20 mouse cellular contexts compared by ENCODE assay signal in genomic region chr3:80049495-80050225, GRCm38 (mm10).
DNase-seq lines count a peak whose midpoint lies in the region; TF ChIP-seq lines count a peak whose summit lies in the region.
"Had no signal": no experiment of that assay in that cellular context is flagged by ENCODE, and none has a peak within 500 bp of the region (broad histone marks: within the 10 kb centered on the region; RNA-seq: fewer than 3 reads in every experiment).

No protein-coding gene starts in this region.

- peaks cover 16% of the 10 kb centered on the region for H3K36me3 ChIP-seq in heart, adult 2 months (ENCODE audit: control insufficient read depth, insufficient read depth, low read length)
- no peaks in the 10 kb centered on the region for H3K36me3 ChIP-seq in ES-E14 (ENCODE audit: control insufficient read depth, insufficient read depth, low read length, poor library complexity, severe bottlenecking)
- H3K36me3 ChIP-seq: embryonic facial prominence, embryonic 12.5 days; liver, embryonic 15.5 days; midbrain, embryonic 15.5 days; neural tube, embryonic 15.5 days had no signal

- 88% methylated on average over 5 of the region's 5 CpGs for WGBS in heart, adult 2 months

- no peak for TF ChIP-seq EP300 in heart, adult 2 months (IDR thresholded peaks at IDR 0.05; ENCODE audit: insufficient read depth, low read depth, low read length)

- no peaks in the 10 kb centered on the region for H3K27me3 ChIP-seq in heart, adult 2 months (ENCODE audit: control insufficient read depth, insufficient read depth, low read length)
- H3K27me3 ChIP-seq: embryonic facial prominence, embryonic 12.5 days; forebrain, embryonic 13.5 days; liver, embryonic 15.5 days; midbrain, embryonic 15.5 days; neural tube, embryonic 15.5 days; Patski had no signal

- intact Hi-C loops in heart, adult 2 months (cut with DNase I), result loop anchor here (5.0 kb wide), 1 partner anchor 102 kb away; no protein-coding TSS in a partner anchor
- intact Hi-C loops in left cerebral cortex, postnatal 4 days (cut with DNase I), result no loop called here

- no peak for TF ChIP-seq CTCF in heart, adult 2 months (IDR thresholded peaks at IDR 0.05)
- TF ChIP-seq CTCF in layer of hippocampus, adult 2 months (conservative IDR thresholded peaks at IDR 0.05), result 0 out of 2 replicates have a peak, but pooled peaks have one; percentile 7
- TF ChIP-seq CTCF in cortical plate, adult 2 months (IDR thresholded peaks at IDR 0.05; ENCODE audit: extremely low read depth, insufficient read depth, low read length), result no peak

- H3K4me1 ChIP-seq in heart, adult 2 months (ENCODE audit: control insufficient read depth, insufficient read depth, low read length), result peaks cover 9% of the 10 kb centered on the region
- no peaks in the 10 kb centered on the region for H3K4me1 ChIP-seq in ES-E14 (ENCODE audit: control insufficient read depth in 2 of 2, insufficient read depth in 2 of 2, low read length in 2 of 2, poor library complexity in 1 of 2)
- no peaks in the 10 kb centered on the region for H3K4me1 ChIP-seq in cortical plate, adult 2 months (ENCODE audit: control insufficient read depth, insufficient read depth, low read length)
- H3K4me1 ChIP-seq: embryonic facial prominence, embryonic 12.5 days; forebrain, embryonic 13.5 days; midbrain, embryonic 15.5 days; neural tube, embryonic 15.5 days had no signal

- TF ChIP-seq POLR2A in heart, adult 2 months (IDR thresholded peaks at IDR 0.05; ENCODE audit: insufficient read depth, low read depth, low read length), result no peak
- no peak for TF ChIP-seq POLR2A in cortical plate, adult 2 months (IDR thresholded peaks at IDR 0.05; ENCODE audit: extremely low read depth, insufficient read depth, low read length)

- H3K4me3 ChIP-seq in heart, adult 2 months, result no peak overlapping the region
- H3K4me3 ChIP-seq in layer of hippocampus, adult 2 months, result no peak overlapping the region
- H3K4me3 ChIP-seq in ES-E14 (ENCODE audit: insufficient read depth in 1 of 2, low read depth in 1 of 2, low read length in 2 of 2, poor library complexity in 1 of 2, severe bottlenecking in 1 of 2), result no peak overlapping the region
- no peak overlapping the region for H3K4me3 ChIP-seq in cortical plate, adult 2 months (ENCODE audit: insufficient read depth, low read length)
- H3K4me3 ChIP-seq: embryonic facial prominence, embryonic 12.5 days; erythroblast, embryonic 14.5 days; forebrain, embryonic 13.5 days; liver, embryonic 15.5 days; midbrain, embryonic 15.5 days; neural tube, embryonic 15.5 days had no signal

- H3K79me2 ChIP-seq in heart, adult 2 months (replicated peaks; ENCODE audit: control insufficient read depth, insufficient read depth, low read length), result no peaks in the 10 kb centered on the region

- H3K9me3 ChIP-seq in ES-E14 (ENCODE audit: control insufficient read depth, insufficient read depth, low read depth, low read length), result no peaks in the 10 kb centered on the region
- H3K9me3 ChIP-seq: embryonic facial prominence, embryonic 12.5 days; forebrain, embryonic 13.5 days; liver, embryonic 15.5 days; midbrain, embryonic 15.5 days; neural tube, embryonic 15.5 days had no signal

- peak overlapping the region; percentile 0; the same call in 1 of the 2 replicates for H3K27ac ChIP-seq in heart, adult 2 months
- no peak overlapping the region for H3K27ac ChIP-seq in layer of hippocampus, adult 2 months
- no peak overlapping the region for H3K27ac ChIP-seq in ES-E14 (ENCODE audit: insufficient read depth, low read depth, low read length, poor library complexity, severe bottlenecking)
- 0 out of 2 replicates have a peak overlapping the region, but pooled peaks have one; percentile 56 for H3K27ac ChIP-seq in cortical plate, adult 2 months (ENCODE audit: insufficient read depth, low read length)
- H3K27ac ChIP-seq: embryonic facial prominence, embryonic 12.5 days; forebrain, embryonic 13.5 days; liver, embryonic 15.5 days; midbrain, embryonic 15.5 days; neural tube, embryonic 15.5 days had no signal

- in situ Hi-C loops in ES-E14 (cut with MboI; ENCODE audit: low sequenced_read_pairs in 2 of 2, unreplicated experiment in 2 of 2), result loop anchor here (10.0 to 25.0 kb wide), 2 partner anchors 162 to 175 kb away; partner anchors contain the start of gene Fam198b (in 1 of the 2)

- DNase-seq in heart, adult 2 months, result no peak
- DNase-seq in heart, adult 8-10 months (ENCODE audit: low spot score), result no peak
- no peak for DNase-seq in layer of hippocampus, adult 2 months (ENCODE audit: low spot score in 2 of 2)
- no peak for DNase-seq in layer of hippocampus, postnatal 10 days (ENCODE audit: low spot score in 2 of 2)
- peak; percentile 3 for DNase-seq in ES-E14 (ENCODE audit: low read depth, low spot score)
- no peak for DNase-seq in left cerebral cortex, postnatal 4 days
- DNase-seq in right cerebral cortex, postnatal 36 days (ENCODE audit: low spot score in 2 of 2), result no peak
- DNase-seq: cerebellum, adult 8-10 months; gastrocnemius, postnatal 36 days; kidney, adult 2 months; kidney, postnatal 25 days; thymus, postnatal 14 days had no signal

- no peak overlapping the region for H3K9ac ChIP-seq in heart, adult 2 months (ENCODE audit: low read depth, low read length)
- no peak overlapping the region for H3K9ac ChIP-seq in ES-E14 (ENCODE audit: insufficient read depth, low read depth, low read length, poor library complexity, severe bottlenecking)
- H3K9ac ChIP-seq: embryonic facial prominence, embryonic 12.5 days; forebrain, embryonic 13.5 days; liver, embryonic 15.5 days; midbrain, embryonic 15.5 days; neural tube, embryonic 15.5 days had no signal

TF ChIP-seq in ES-E14, 5 proteins besides CTCF, POLR2A, EP300 and RAD21:
- TF ChIP-seq CHD2 (IDR thresholded peaks at IDR 0.05; ENCODE audit: low read depth, low read length), result no peak
- TF ChIP-seq ZNF384 (IDR thresholded peaks at IDR 0.05; ENCODE audit: low read depth, low read length), result no peak
- TF ChIP-seq MAFK (IDR thresholded peaks at IDR 0.05; ENCODE audit: insufficient read depth, low read depth, low read length), result no peak
- TF ChIP-seq HCFC1 (IDR thresholded peaks at IDR 0.05; ENCODE audit: borderline replicate concordance, insufficient read depth, low read length), result no peak
- no peak for TF ChIP-seq ZC3H11A (IDR thresholded peaks at IDR 0.05; ENCODE audit: borderline replicate concordance, low read depth, low read length)

Comparison
In these comparisons a context has a peak if more than half of its experiments do, and no peak if none do; other contexts are left out.
1. H3K27ac ChIP-seq: peak in heart, adult 2 months (single experiment) and cortical plate, adult 2 months (single experiment); none in layer of hippocampus, adult 2 months (single experiment) and ES-E14 (single experiment).